ENCODE assay signal across 9 mouse cellular contexts in the genomic region with DNA sequence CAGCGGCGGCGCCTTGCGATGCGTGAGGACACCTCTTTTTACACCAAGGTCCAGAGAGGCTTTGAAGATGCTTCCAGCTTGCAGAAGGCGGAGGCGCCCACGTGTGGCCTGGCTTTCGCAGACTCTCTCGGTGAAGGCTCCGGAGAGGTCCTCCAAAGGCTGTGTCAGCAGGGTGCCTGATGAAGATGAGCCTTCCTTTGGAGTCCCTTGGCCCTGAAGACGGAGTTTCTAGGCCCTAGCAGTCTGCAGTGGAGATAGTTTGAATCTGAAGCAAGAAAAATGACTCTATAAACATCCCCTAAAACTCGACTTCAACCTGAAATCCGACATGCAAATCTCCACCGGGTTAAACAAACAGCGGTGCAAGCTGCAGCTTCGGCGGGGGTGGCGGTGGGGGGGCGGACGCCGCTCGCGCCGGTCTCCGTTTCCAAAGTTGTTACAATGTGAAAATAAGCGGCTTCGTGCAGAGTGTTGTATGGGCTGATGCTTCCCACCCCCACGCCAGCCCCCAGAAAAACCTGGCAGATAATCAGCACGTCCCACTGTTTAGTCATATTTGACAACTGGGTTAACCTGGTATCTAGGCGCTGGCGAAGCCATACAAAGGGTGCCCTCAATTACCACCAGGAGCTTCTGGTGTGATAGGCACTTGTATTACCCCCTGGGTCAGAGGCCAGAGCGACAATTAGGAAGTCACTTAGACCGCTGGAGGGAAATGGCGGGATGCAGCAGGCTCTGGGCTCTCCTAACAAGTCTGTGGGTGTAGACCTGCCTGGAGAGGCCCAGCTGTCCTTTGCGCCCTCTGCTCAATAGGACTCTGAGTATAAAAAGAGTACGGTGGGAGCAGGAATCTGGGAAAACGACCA. TPM values are rescaled to one million over a fixed set of nuclear protein-coding genes. Genes with fewer than 3 reads are reported as not detected.
A peak's percentile ranks its signal among the peaks of the same experiment; 100 is the strongest.
DNase-seq lines count a peak whose midpoint lies in the region; ATAC-seq and TF ChIP-seq lines count a peak whose summit lies in the region.
"Had no signal": no experiment of that assay in that cellular context is flagged by ENCODE, and none has a peak within 500 bp of the region (broad histone marks: within the 10 kb centered on the region; RNA-seq: fewer than 3 reads in every experiment).

No protein-coding gene starts in this region.

- H3K36me3 ChIP-seq in embryonic facial prominence, embryonic 11.5 days (replicated peaks; ENCODE audit: control insufficient read depth, insufficient read depth, low read depth, low read length) = no peaks in the 10 kb centered on the region
- H3K36me3 ChIP-seq in hindbrain, embryonic 13.5 days = no peaks in the 10 kb centered on the region
- H3K36me3 ChIP-seq in liver, embryonic 14.5 days (replicated peaks; ENCODE audit: control insufficient read depth, insufficient read depth, low read depth) = no peaks in the 10 kb centered on the region

- H3K4me2 ChIP-seq in embryonic facial prominence, embryonic 11.5 days (ENCODE audit: low read depth, low read length) = peak overlapping the region; percentile 4
- H3K4me2 ChIP-seq in hindbrain, embryonic 13.5 days = peak overlapping the region; percentile 49
- H3K4me2 ChIP-seq in liver, embryonic 14.5 days (ENCODE audit: low read depth) = no peak overlapping the region

- TF ChIP-seq CTCF in liver, embryonic 14.5 days (IDR thresholded peaks at IDR 0.05; ENCODE audit: low read depth) = 0 out of 2 replicates have a peak, but pooled peaks have one; percentile 7
- TF ChIP-seq CTCF in olfactory bulb, adult 2 months (IDR thresholded peaks at IDR 0.05; ENCODE audit: insufficient read depth, low read depth, low read length) = no peak

- H3K27me3 ChIP-seq in embryonic facial prominence, embryonic 11.5 days (ENCODE audit: control insufficient read depth, insufficient read depth, low read length) = peaks cover 62% of the 10 kb centered on the region
- H3K27me3 ChIP-seq in hindbrain, embryonic 13.5 days = peaks cover 87% of the 10 kb centered on the region
- peaks cover 93% of the 10 kb centered on the region for H3K27me3 ChIP-seq in liver, embryonic 14.5 days (ENCODE audit: control insufficient read depth, insufficient read depth, low read length)

- TF ChIP-seq POLR2A in olfactory bulb, adult 2 months (IDR thresholded peaks at IDR 0.05; ENCODE audit: insufficient read depth, low read depth, low read length) = no peak

- H3K9ac ChIP-seq in embryonic facial prominence, embryonic 11.5 days (replicated peaks; ENCODE audit: low read length) = no peak overlapping the region
- H3K9ac ChIP-seq in hindbrain, embryonic 13.5 days = no peak overlapping the region
- H3K9ac ChIP-seq in liver, embryonic 14.5 days (replicated peaks) = no peak overlapping the region

- H3K4me3 ChIP-seq in embryonic facial prominence, embryonic 11.5 days (ENCODE audit: low read depth, low read length) = 0 out of 2 replicates have a peak overlapping the region, but pooled peaks have one; percentile 17
- H3K4me3 ChIP-seq in hindbrain, embryonic 13.5 days = peak overlapping the region; percentile 44; the same call in 1 of the 2 replicates
- H3K4me3 ChIP-seq in liver, embryonic 14.5 days (ENCODE audit: insufficient read depth in 1 of 2, low read depth in 2 of 2, low read length in 2 of 2) = no peak overlapping the region
- peak overlapping the region; percentile 38 for H3K4me3 ChIP-seq in olfactory bulb, adult 2 months (ENCODE audit: insufficient read depth, low read depth, low read length)
- H3K4me3 ChIP-seq: heart, adult 2 months had no signal

- no peak for TF ChIP-seq EP300 in liver, embryonic 14.5 days (IDR thresholded peaks at IDR 0.05; ENCODE audit: low read depth)

- peaks cover 8% of the 10 kb centered on the region; the same call in 1 of the 2 replicates for H3K4me1 ChIP-seq in embryonic facial prominence, embryonic 11.5 days (ENCODE audit: control insufficient read depth, insufficient read depth, low read length)
- peaks cover 38% of the 10 kb centered on the region for H3K4me1 ChIP-seq in hindbrain, embryonic 13.5 days (replicated peaks)
- peaks cover 0 to 5% of the 10 kb centered on the region in 2 experiments; a peak in 3 of 4 replicates for H3K4me1 ChIP-seq in liver, embryonic 14.5 days (replicated peaks; ENCODE audit: control insufficient read depth in 2 of 2, insufficient read depth in 2 of 2, low read length in 1 of 2)
- H3K4me1 ChIP-seq in olfactory bulb, adult 2 months (ENCODE audit: control insufficient read depth, insufficient read depth, low read length) = peaks cover 7% of the 10 kb centered on the region; the same call in 1 of the 2 replicates

- WGBS in embryonic facial prominence, embryonic 11.5 days = under 1% methylated on average over 38 of the region's 38 CpGs
- whole genome bisulfite sequencing in hindbrain, embryonic 13.5 days = 1% methylated on average over 38 of the region's 38 CpGs
- 2% methylated on average over 38 of the region's 38 CpGs for WGBS in liver, embryonic 14.5 days (ENCODE audit: insufficient replicate concordance)
- 2% methylated on average over 38 of the region's 38 CpGs for WGBS in olfactory bulb, adult 2 months

- DNase-seq in right cerebral cortex, postnatal 14 days = peak; percentile 20
- DNase-seq in right cerebral cortex, postnatal 4 days = no peak
- DNase-seq in embryonic facial prominence, embryonic 11.5 days (ENCODE audit: low spot score) = peak; percentile 38
- no peak for DNase-seq in liver, embryonic 14.5 days (ENCODE audit: low read depth in 3 of 3, low spot score in 3 of 3)
- DNase-seq in ovary, postnatal 36 days (ENCODE audit: low spot score) = no peak

- ATAC-seq in embryonic facial prominence, embryonic 11.5 days (replicated peaks; ENCODE audit: insufficient number of reproducible peaks, low FRiP score, low TSS enrichment, low read depth) = no peak
- no peak for ATAC-seq in hindbrain, embryonic 13.5 days (ENCODE audit: low FRiP score)
- ATAC-seq in liver, embryonic 14.5 days (ENCODE audit: insufficient read depth) = no peak
- ATAC-seq in megakaryocyte-erythroid progenitor cell, adult 5-6 weeks (replicated peaks; ENCODE audit: low FRiP score, low TSS enrichment, poor library complexity, severe bottlenecking) = no peak

- no peak overlapping the region for H3K27ac ChIP-seq in embryonic facial prominence, embryonic 11.5 days (replicated peaks; ENCODE audit: low read depth, low read length)
- no peak overlapping the region for H3K27ac ChIP-seq in hindbrain, embryonic 13.5 days
- no peak overlapping the region for H3K27ac ChIP-seq in liver, embryonic 14.5 days
- peak overlapping the region; percentile 81 for H3K27ac ChIP-seq in olfactory bulb, adult 2 months (ENCODE audit: insufficient read depth, low read depth, low read length)
- H3K27ac ChIP-seq: heart, adult 2 months had no signal

- no peaks in the 10 kb centered on the region for H3K9me3 ChIP-seq in embryonic facial prominence, embryonic 11.5 days (replicated peaks; ENCODE audit: control insufficient read depth, low read length)
- H3K9me3 ChIP-seq in hindbrain, embryonic 13.5 days = no peaks in the 10 kb centered on the region
- no peaks in the 10 kb centered on the region for H3K9me3 ChIP-seq in liver, embryonic 14.5 days (ENCODE audit: control insufficient read depth, low read length)

RNA-seq across cellular contexts. Expression of a gene that starts 0.9 kb away (rescaled TPM):
- polyA plus RNA-seq in embryonic facial prominence, embryonic 11.5 days (2014; fragmentation: Nextera tagmentation; extraction: Ambion mirVana) = 0.98 and 1.6 TPM in 2 replicates
- 1.7 and 2.1 TPM in 2 replicates for polyA plus RNA-seq in hindbrain, embryonic 13.5 days (2015; fragmentation: Nextera tagmentation; extraction: Ambion mirVana)
- polyA plus RNA-seq in liver, embryonic 14.5 days (2012; rRNA removed) = 0.01 and 0.15 TPM in 2 replicates
- not detected in 2 replicates for polyA plus RNA-seq in liver, embryonic 14.5 days (2014; fragmentation: Nextera tagmentation; extraction: Ambion mirVana)
- not detected in 2 replicates for polyA plus RNA-seq in olfactory bulb, adult 2 months (2012; ENCODE audit: insufficient read depth, insufficient read length, low replicate concordance, missing spikeins)
- not detected in 2 replicates for total RNA-seq in megakaryocyte-erythroid progenitor cell, adult 5-6 weeks (2014; fragmentation: Nextera tagmentation)
- 0.47 TPM in 1 of 2 replicates, not detected in the other for total RNA-seq in megakaryocyte-erythroid progenitor cell, adult 5-6 weeks (2017)
- total RNA-seq: heart, adult 2 months had no signal
- polyA plus RNA-seq: heart, adult 2 months had no signal

RNA-seq across cellular contexts. Expression of a gene that starts 41.6 kb away (rescaled TPM):
- 14.5 and 14.7 TPM in 2 replicates for polyA plus RNA-seq in embryonic facial prominence, embryonic 11.5 days (2014; fragmentation: Nextera tagmentation; extraction: Ambion mirVana)
- 9.0 and 9.9 TPM in 2 replicates for polyA plus RNA-seq in hindbrain, embryonic 13.5 days (2015; fragmentation: Nextera tagmentation; extraction: Ambion mirVana)
- 14.9 and 20.1 TPM in 2 replicates for polyA plus RNA-seq in liver, embryonic 14.5 days (2012; rRNA removed)
- 22.4 and 25.2 TPM in 2 replicates for polyA plus RNA-seq in liver, embryonic 14.5 days (2014; fragmentation: Nextera tagmentation; extraction: Ambion mirVana)
- not detected in 2 replicates for polyA plus RNA-seq in olfactory bulb, adult 2 months (2012; ENCODE audit: insufficient read depth, insufficient read length, low replicate concordance, missing spikeins)
- 33.3 and 38.3 TPM in 2 replicates for total RNA-seq in megakaryocyte-erythroid progenitor cell, adult 5-6 weeks (2014; fragmentation: Nextera tagmentation)
- 54.5 and 79.7 TPM in 2 replicates for total RNA-seq in megakaryocyte-erythroid progenitor cell, adult 5-6 weeks (2017)

RNA-seq across cellular contexts. Expression of a gene that starts 41.7 kb away (rescaled TPM):
- 26.8 and 28.1 TPM in 2 replicates for polyA plus RNA-seq in embryonic facial prominence, embryonic 11.5 days (2014; fragmentation: Nextera tagmentation; extraction: Ambion mirVana)
- 31.9 and 33.0 TPM in 2 replicates for polyA plus RNA-seq in hindbrain, embryonic 13.5 days (2015; fragmentation: Nextera tagmentation; extraction: Ambion mirVana)
- 6.2 and 13.8 TPM in 2 replicates for polyA plus RNA-seq in liver, embryonic 14.5 days (2012; rRNA removed)
- 19.2 and 20.5 TPM in 2 replicates for polyA plus RNA-seq in liver, embryonic 14.5 days (2014; fragmentation: Nextera tagmentation; extraction: Ambion mirVana)
- not detected in 2 replicates for polyA plus RNA-seq in olfactory bulb, adult 2 months (2012; ENCODE audit: insufficient read depth, insufficient read length, low replicate concordance, missing spikeins)
- 20.2 and 28.4 TPM in 2 replicates for total RNA-seq in megakaryocyte-erythroid progenitor cell, adult 5-6 weeks (2014; fragmentation: Nextera tagmentation)
- 28.3 and 36.9 TPM in 2 replicates for total RNA-seq in megakaryocyte-erythroid progenitor cell, adult 5-6 weeks (2017)

RNA-seq across cellular contexts. Expression of a gene that starts 52.1 kb away (rescaled TPM):
- 107 and 117 TPM in 2 replicates for polyA plus RNA-seq in embryonic facial prominence, embryonic 11.5 days (2014; fragmentation: Nextera tagmentation; extraction: Ambion mirVana)
- 91.7 and 93.5 TPM in 2 replicates for polyA plus RNA-seq in hindbrain, embryonic 13.5 days (2015; fragmentation: Nextera tagmentation; extraction: Ambion mirVana)
- 16.0 and 25.2 TPM in 2 replicates for polyA plus RNA-seq in liver, embryonic 14.5 days (2012; rRNA removed)
- polyA plus RNA-seq in liver, embryonic 14.5 days (2014; fragmentation: Nextera tagmentation; extraction: Ambion mirVana) = 43.0 and 44.6 TPM in 2 replicates
- 370 TPM in 1 of 2 replicates, not detected in the other for polyA plus RNA-seq in olfactory bulb, adult 2 months (2012; ENCODE audit: insufficient read depth, insufficient read length, low replicate concordance, missing spikeins)
- 97.4 and 126 TPM in 2 replicates for total RNA-seq in megakaryocyte-erythroid progenitor cell, adult 5-6 weeks (2014; fragmentation: Nextera tagmentation)
- 149 and 159 TPM in 2 replicates for total RNA-seq in megakaryocyte-erythroid progenitor cell, adult 5-6 weeks (2017)

Comparison
In these comparisons a context has a peak if more than half of its experiments do, and no peak if none do; other contexts are left out.
1. DNase-seq: peak in right cerebral cortex, postnatal 14 days (single experiment) and embryonic facial prominence, embryonic 11.5 days (single experiment); none in right cerebral cortex, postnatal 4 days (single experiment), liver, embryonic 14.5 days (0 of 3) and ovary, postnatal 36 days (single experiment).
2. H3K4me3 ChIP-seq: peak in embryonic facial prominence, embryonic 11.5 days (single experiment), hindbrain, embryonic 13.5 days (single experiment) and olfactory bulb, adult 2 months (single experiment); none in liver, embryonic 14.5 days (0 of 2).
3. RNA of a gene that starts 41.6 kb away (polyA plus RNA-seq): 14.9 to 25.2 TPM in liver, embryonic 14.5 days, 14.5 to 14.7 TPM in embryonic facial prominence, embryonic 11.5 days and 9.0 to 9.9 TPM in hindbrain, embryonic 13.5 days; not detected in olfactory bulb, adult 2 months; every median in the first group is over 10 times any median in the second.